ENCODE assay signal across 15 mouse cellular contexts in the genomic region with DNA sequence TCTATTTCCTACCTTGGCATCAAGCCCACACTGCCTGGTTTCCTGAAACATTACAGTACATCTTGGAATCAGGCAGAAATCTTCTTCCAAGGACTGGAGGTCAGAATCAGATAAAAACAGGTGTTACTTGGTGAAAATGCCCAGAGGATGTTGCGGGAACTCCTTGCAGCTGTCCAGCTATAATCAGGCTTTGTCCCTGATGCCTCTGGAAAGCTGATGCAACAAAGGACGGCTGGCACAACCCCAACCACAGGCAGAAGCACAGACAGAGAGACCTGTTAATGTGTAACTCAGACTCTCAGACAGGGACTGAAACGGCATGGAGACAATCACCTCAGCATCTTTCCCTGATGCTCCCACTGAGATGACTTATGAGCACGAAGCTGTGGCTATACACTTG.
DNase-seq lines count a peak whose midpoint lies in the region; ATAC-seq lines count a peak whose summit lies in the region.
"Had no signal": no experiment of that assay in that cellular context is flagged by ENCODE, and none has a peak within 500 bp of the region (broad histone marks: within the 10 kb centered on the region; RNA-seq: fewer than 3 reads in every experiment).

No protein-coding gene starts in this region.

- peak; percentile 17 to 31 for DNase-seq in cerebellum, postnatal 10 days
- no peak for DNase-seq in cerebellum, postnatal 36 days
- peak; percentile 45 for DNase-seq in hindbrain, embryonic 14.5 days (ENCODE audit: low spot score)
- no peak for DNase-seq in neural tube, embryonic 10.5 days (ENCODE audit: extremely low spot score, low spot score)
- peak; percentile 9 for DNase-seq in mesoderm, embryonic 11.5 days (ENCODE audit: low read depth, low spot score)
- no peak for DNase-seq in urinary bladder, postnatal 14 days (ENCODE audit: low spot score)
- DNase-seq: B cell, adult 2 months; cerebellum, adult 11-12 months; thymus, postnatal 25 days had no signal

- no peak for ATAC-seq in hindbrain, embryonic 14.5 days (ENCODE audit: low FRiP score)
- ATAC-seq in hindbrain, embryonic 13.5 days (ENCODE audit: low FRiP score): no peak
- ATAC-seq in neural tube, embryonic 13.5 days (ENCODE audit: low read depth): no peak

- H3K4me2 ChIP-seq in hindbrain, embryonic 14.5 days (replicated peaks): no peak overlapping the region
- no peak overlapping the region for H3K4me2 ChIP-seq in hindbrain, embryonic 13.5 days
- no peak overlapping the region for H3K4me2 ChIP-seq in neural tube, embryonic 13.5 days
- H3K4me2 ChIP-seq: hindbrain, embryonic 12.5 days; lung, embryonic 15.5 days had no signal

- no peak overlapping the region for H3K27ac ChIP-seq in hindbrain, embryonic 14.5 days
- H3K27ac ChIP-seq in hindbrain, embryonic 13.5 days: no peak overlapping the region
- H3K27ac ChIP-seq in neural tube, embryonic 13.5 days (replicated peaks): 0 out of 2 replicates have a peak overlapping the region, but pooled peaks have one; percentile 11
- H3K27ac ChIP-seq: hindbrain, embryonic 12.5 days; layer of hippocampus, adult 2 months; lung, embryonic 15.5 days had no signal

- no peaks in the 10 kb centered on the region for H3K36me3 ChIP-seq in hindbrain, embryonic 14.5 days (replicated peaks; ENCODE audit: control insufficient read depth, insufficient read depth)
- H3K36me3 ChIP-seq in hindbrain, embryonic 13.5 days: no peaks in the 10 kb centered on the region
- no peaks in the 10 kb centered on the region for H3K36me3 ChIP-seq in neural tube, embryonic 13.5 days
- H3K36me3 ChIP-seq: G1E; hindbrain, embryonic 12.5 days; lung, embryonic 15.5 days had no signal

- no peak overlapping the region for H3K9ac ChIP-seq in hindbrain, embryonic 14.5 days
- H3K9ac ChIP-seq in hindbrain, embryonic 13.5 days: no peak overlapping the region
- H3K9ac ChIP-seq in neural tube, embryonic 13.5 days: no peak overlapping the region
- H3K9ac ChIP-seq: hindbrain, embryonic 12.5 days; lung, embryonic 15.5 days had no signal

- no peaks in the 10 kb centered on the region for H3K27me3 ChIP-seq in hindbrain, embryonic 14.5 days (ENCODE audit: control insufficient read depth, insufficient read depth, low read length)
- no peaks in the 10 kb centered on the region for H3K27me3 ChIP-seq in hindbrain, embryonic 13.5 days
- no peaks in the 10 kb centered on the region for H3K27me3 ChIP-seq in neural tube, embryonic 13.5 days
- H3K27me3 ChIP-seq: hindbrain, embryonic 12.5 days; lung, embryonic 15.5 days had no signal

- no peak overlapping the region for H3K4me3 ChIP-seq in hindbrain, embryonic 14.5 days (replicated peaks; ENCODE audit: low read length)
- no peak overlapping the region for H3K4me3 ChIP-seq in hindbrain, embryonic 13.5 days
- H3K4me3 ChIP-seq in neural tube, embryonic 13.5 days: no peak overlapping the region
- H3K4me3 ChIP-seq: hindbrain, embryonic 12.5 days; layer of hippocampus, adult 2 months; lung, embryonic 15.5 days had no signal

- no peaks in the 10 kb centered on the region for H3K4me1 ChIP-seq in hindbrain, embryonic 14.5 days (replicated peaks; ENCODE audit: control insufficient read depth, insufficient read depth, low read length)
- H3K4me1 ChIP-seq in hindbrain, embryonic 13.5 days (replicated peaks): peaks cover 7% of the 10 kb centered on the region; the same call in 1 of the 2 replicates
- H3K4me1 ChIP-seq in neural tube, embryonic 13.5 days (replicated peaks): peaks cover 6% of the 10 kb centered on the region; the same call in 1 of the 2 replicates
- H3K4me1 ChIP-seq: hindbrain, embryonic 12.5 days; lung, embryonic 15.5 days had no signal

- 44% methylated on average over 4 of the region's 4 CpGs for WGBS in hindbrain, embryonic 14.5 days
- 39% methylated on average over 4 of the region's 4 CpGs for WGBS in hindbrain, embryonic 13.5 days
- WGBS in neural tube, embryonic 13.5 days: 32% methylated on average over 4 of the region's 4 CpGs

- no peaks in the 10 kb centered on the region for H3K9me3 ChIP-seq in hindbrain, embryonic 14.5 days (ENCODE audit: control insufficient read depth, low read length)
- H3K9me3 ChIP-seq in hindbrain, embryonic 13.5 days: no peaks in the 10 kb centered on the region
- H3K9me3 ChIP-seq in neural tube, embryonic 13.5 days: no peaks in the 10 kb centered on the region
- H3K9me3 ChIP-seq: G1E; hindbrain, embryonic 12.5 days; lung, embryonic 15.5 days had no signal

Comparison
In these comparisons a context has a peak if more than half of its experiments do, and no peak if none do; other contexts are left out.
1. DNase-seq: peak in cerebellum, postnatal 10 days (2 of 2), hindbrain, embryonic 14.5 days (single experiment) and mesoderm, embryonic 11.5 days (single experiment); none in cerebellum, postnatal 36 days (0 of 2), neural tube, embryonic 10.5 days (single experiment) and urinary bladder, postnatal 14 days (single experiment).